Comparison of ENCODE assay signal across 8 mouse cellular contexts in genomic region chr5:67532351-67532750, GRCm38 (mm10).
DNase-seq lines count a peak whose midpoint lies in the region; ATAC-seq and TF ChIP-seq lines count a peak whose summit lies in the region.

No protein-coding gene starts in this region.

- DNase-seq in 3134 (ENCODE audit: extremely low read depth, insufficient read length, low spot score), result peak; percentile 48
- peak; percentile 81 for DNase-seq in adrenal gland, postnatal 25 days
- DNase-seq in embryonic facial prominence, embryonic 11.5 days (ENCODE audit: low spot score), result peak; percentile 92
- peak; percentile 53 for DNase-seq in kidney, adult 11 months
- DNase-seq in left cerebral cortex, postnatal 4 days, result peak; percentile 83

- TF ChIP-seq POLR2A in small intestine, adult 2 months (IDR thresholded peaks at IDR 0.05; ENCODE audit: low read depth, low read length), result no peak

- peak overlapping the region; percentile 30 for H3K4me2 ChIP-seq in embryonic facial prominence, embryonic 11.5 days (ENCODE audit: low read depth, low read length)
- H3K4me2 ChIP-seq in midbrain, embryonic 13.5 days (replicated peaks), result peak overlapping the region; percentile 50

- no peaks in the 10 kb centered on the region for H3K36me3 ChIP-seq in embryonic facial prominence, embryonic 11.5 days (replicated peaks; ENCODE audit: control insufficient read depth, insufficient read depth, low read depth, low read length)
- H3K36me3 ChIP-seq in midbrain, embryonic 13.5 days, result no peaks in the 10 kb centered on the region
- H3K36me3 ChIP-seq in small intestine, adult 2 months (ENCODE audit: control insufficient read depth, insufficient read depth, low read length), result no peaks in the 10 kb centered on the region

- intact Hi-C loops in left cerebral cortex, postnatal 4 days (cut with DNase I), result loop anchor here (2.0 to 10.0 kb wide), 3 partner anchors 196 to 582 kb away; no protein-coding TSS in a partner anchor

- TF ChIP-seq CTCF in small intestine, adult 2 months (IDR thresholded peaks at IDR 0.05; ENCODE audit: extremely low read depth, insufficient read length, insufficient replicate concordance, low read depth, low read length), result peak; percentile 86

- H3K4me1 ChIP-seq in embryonic facial prominence, embryonic 11.5 days (ENCODE audit: control insufficient read depth, insufficient read depth, low read length), result no peaks in the 10 kb centered on the region
- H3K4me1 ChIP-seq in midbrain, embryonic 13.5 days (replicated peaks), result peaks cover 8% of the 10 kb centered on the region
- H3K4me1 ChIP-seq in small intestine, adult 2 months (ENCODE audit: control insufficient read depth, insufficient read depth, insufficient read length, low read length), result peaks cover 3% of the 10 kb centered on the region; the same call in 1 of the 2 replicates

- H3K9ac ChIP-seq in embryonic facial prominence, embryonic 11.5 days (replicated peaks; ENCODE audit: low read length), result no peak overlapping the region
- H3K9ac ChIP-seq in midbrain, embryonic 13.5 days (replicated peaks), result no peak overlapping the region

- ATAC-seq in embryonic facial prominence, embryonic 11.5 days (replicated peaks; ENCODE audit: insufficient number of reproducible peaks, low FRiP score, low TSS enrichment, low read depth), result 0 out of 2 replicates have a peak, but pooled peaks have one; percentile 40
- peak; percentile 93 for ATAC-seq in granulocyte monocyte progenitor cell, adult 5-6 weeks (replicated peaks; ENCODE audit: poor library complexity, severe bottlenecking)
- ATAC-seq in midbrain, embryonic 13.5 days, result peak; percentile 81

- H3K9me3 ChIP-seq in embryonic facial prominence, embryonic 11.5 days (replicated peaks; ENCODE audit: control insufficient read depth, low read length), result no peaks in the 10 kb centered on the region
- no peaks in the 10 kb centered on the region for H3K9me3 ChIP-seq in midbrain, embryonic 13.5 days

- WGBS in embryonic facial prominence, embryonic 11.5 days, result 2% methylated on average over 12 of the region's 12 CpGs
- WGBS in midbrain, embryonic 13.5 days, result 3% methylated on average over 12 of the region's 12 CpGs
- WGBS in small intestine, adult 2 months, result 2% methylated on average over 12 of the region's 12 CpGs

- no peak overlapping the region for H3K27ac ChIP-seq in embryonic facial prominence, embryonic 11.5 days (replicated peaks; ENCODE audit: low read depth, low read length)
- H3K27ac ChIP-seq in midbrain, embryonic 13.5 days, result no peak overlapping the region
- H3K27ac ChIP-seq in small intestine, adult 2 months (ENCODE audit: insufficient read depth, low read depth, low read length), result no peak overlapping the region

- H3K27me3 ChIP-seq in embryonic facial prominence, embryonic 11.5 days (ENCODE audit: control insufficient read depth, insufficient read depth, low read length), result no peaks in the 10 kb centered on the region
- H3K27me3 ChIP-seq in midbrain, embryonic 13.5 days, result peaks cover 31% of the 10 kb centered on the region
- 0 out of 2 replicates have a peak, but pooled peaks cover 2% of the 10 kb centered on the region for H3K27me3 ChIP-seq in small intestine, adult 2 months (ENCODE audit: control insufficient read depth, insufficient read depth, low read length)

- no peak overlapping the region for H3K4me3 ChIP-seq in embryonic facial prominence, embryonic 11.5 days (ENCODE audit: low read depth, low read length)
- peak overlapping the region; percentile 27 for H3K4me3 ChIP-seq in midbrain, embryonic 13.5 days (replicated peaks)
- H3K4me3 ChIP-seq in small intestine, adult 2 months (ENCODE audit: low read depth, low read length), result peak overlapping the region; percentile 18; the same call in 1 of the 2 replicates

Comparison
In these comparisons a context has a peak if more than half of its experiments do, and no peak if none do; other contexts are left out.
1. ATAC-seq: peak in every context shown above with its lines; median percentile 93 in granulocyte monocyte progenitor cell, adult 5-6 weeks; 81 in midbrain, embryonic 13.5 days; 40 in embryonic facial prominence, embryonic 11.5 days.